Mouse (Mus musculus) intestine, embryonic 15.5 days (tissue): ENCODE measurements around the gene Fam24b. TPM values are rescaled to one million over a fixed set of nuclear protein-coding genes. Genes with fewer than 3 reads are reported as not detected.
A peak's percentile ranks its signal among the peaks of the same experiment; 100 is the strongest.

Experiments used
- ATAC-seq: fragments of 200-750 bp; cut with Nextera tagmentation; 2 replicates; pipeline ENCODE4 v1.8.0; 2017; ENCODE audit warnings: moderate TSS enrichment, moderate library complexity
- H3K27ac ChIP-seq: fragments of 300-500 bp; sonication (generic); 2 replicates; pipeline ENCODE4 v1.5.1; 2015; ENCODE audit warnings: mild to moderate bottlenecking, inconsistent platforms
- H3K27me3 ChIP-seq: fragments of 300-500 bp; sonication (generic); replicated peaks from 2 replicates; pipeline ENCODE4 v1.6.1; 2015; ENCODE audit warnings: inconsistent platforms
- H3K36me3 ChIP-seq: fragments of 300-500 bp; sonication (generic); 2 replicates; pipeline ENCODE4 v1.6.1; 2015; ENCODE audit warnings: inconsistent platforms
- H3K4me1 ChIP-seq: fragments of 300-500 bp; sonication (generic); replicated peaks from 2 replicates; pipeline ENCODE4 v1.6.1; 2015; ENCODE audit warnings: inconsistent platforms
- H3K4me2 ChIP-seq: fragments of 300-500 bp; sonication (generic); replicated peaks from 2 replicates; pipeline ENCODE4 v1.6.1; 2015; ENCODE audit warnings: mild to moderate bottlenecking, inconsistent platforms
- H3K4me3 ChIP-seq: fragments of 300-500 bp; sonication (generic); replicated peaks from 2 replicates; pipeline ENCODE4 v1.5.1; 2015; ENCODE audit warnings: inconsistent platforms
- H3K9ac ChIP-seq: fragments of 300-500 bp; sonication (generic); 2 replicates; pipeline ENCODE4 v1.6.1; 2015; ENCODE audit warnings: inconsistent platforms
- H3K9me3 ChIP-seq: fragments of 300-500 bp; sonication (generic); 2 replicates; pipeline ENCODE4 v1.6.1; 2016; ENCODE audit warnings: inconsistent platforms
- WGBS: fragments of 180-500 bp; shearing (Covaris S2); methylation state at CpG from one replicate; pipeline ENCODE4 v1.1.7; 2015; 5-methylcytosine and 5-hydroxymethylcytosine counted together
- polyA plus RNA-seq: library from polyadenylated mRNA; unstranded; fragments of >200 nt; fragmentation: Nextera tagmentation; extraction: Ambion mirVana; gene quantifications from 2 replicates; pipeline ENCODE4 v1.2.1, GENCODE M21; 2015

The Fam24b gene
- not detected in 2 replicates for polyA plus RNA-seq

DNA sequence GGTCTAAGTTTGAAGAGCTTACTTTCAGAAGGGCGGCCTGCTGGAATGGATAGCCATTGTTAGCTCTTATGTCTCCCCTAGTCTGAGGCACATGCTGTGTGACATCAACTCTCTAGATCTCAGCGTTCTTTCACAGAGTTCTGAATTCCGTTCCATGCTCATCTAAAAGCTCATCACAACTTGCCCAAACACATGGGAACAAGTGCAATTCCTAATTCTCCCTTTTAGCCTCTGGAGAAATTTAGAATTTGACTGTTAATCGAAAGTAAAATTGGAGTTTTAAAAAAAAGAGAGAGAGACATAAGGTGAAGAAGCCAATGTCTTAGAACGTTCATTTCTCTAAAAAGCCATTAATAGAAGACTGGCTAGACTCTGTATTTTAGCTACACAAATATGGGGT lies at the start of gene Fam24b:
Fam24b (minus strand) TSS at position 101 of the 400 bp plus-strand sequence.
- Histone ChIP-seq H3K4me2 (no peak within 1 kb of the TSS), H3K4me3 (no peak within 1 kb of the TSS), H3K9me3 (no peaks in the 10 kb centered on the region), H3K4me1 (no peaks in the 10 kb centered on the region), H3K9ac (no peak within 1 kb of the TSS), H3K27me3 (no peaks in the 10 kb centered on the region), H3K36me3 (no peaks in the 10 kb centered on the region), H3K27ac (no peak within 1 kb of the TSS)
- ATAC-seq: no peak
- whole genome bisulfite sequencing: 93% methylated on average over 5 of the region's 5 CpGs

- WGBS: 65% methylated on average over 9 of the region's 9 CpGs
- ATAC-seq: no peak
- Histone ChIP-seq H3K4me2 (peak overlapping the region; percentile 75), H3K27me3 (no peaks in the 10 kb centered on the region), H3K36me3 (no peaks in the 10 kb centered on the region), H3K9me3 (no peaks in the 10 kb centered on the region), H3K4me3 (peak overlapping the region; percentile 81), H3K27ac (no peak overlapping the region), H3K4me1 (no peaks in the 10 kb centered on the region; the same call in 1 of the 2 replicates), H3K9ac (peak overlapping the region; percentile 95)
Observed at GRCm38 (mm10) chr7:131371880-131372651, 42.8 kb upstream of the Fam24b start.

DNA sequence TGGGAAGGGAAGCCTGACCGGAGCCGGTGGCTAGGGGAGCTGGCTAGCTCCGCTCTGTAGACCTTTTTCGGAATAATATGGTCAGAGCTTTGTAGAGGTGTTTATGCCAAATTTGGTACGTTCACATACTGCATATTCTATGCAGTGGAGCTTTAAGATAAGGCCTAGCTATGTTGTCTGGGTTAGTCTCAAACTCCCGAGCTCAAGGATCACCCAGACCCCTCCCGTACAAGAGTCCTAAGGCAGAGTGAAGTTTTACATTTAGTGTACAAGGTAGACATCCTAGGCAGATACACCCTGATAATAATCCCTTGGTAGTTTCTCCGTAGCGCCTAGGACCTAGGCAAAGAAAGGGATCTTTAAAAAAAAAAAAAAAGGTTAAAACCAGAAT lies 42.1 kb upstream of the Fam24b start:
- Histone ChIP-seq H3K4me3 (peak overlapping the region; percentile 81), H3K4me1 (no peaks in the 10 kb centered on the region; the same call in 1 of the 2 replicates), H3K9me3 (no peaks in the 10 kb centered on the region), H3K27ac (peak overlapping the region; percentile 99), H3K9ac (peak overlapping the region; percentile 95), H3K4me2 (peak overlapping the region; percentile 75), H3K27me3 (no peaks in the 10 kb centered on the region), H3K36me3 (no peaks in the 10 kb centered on the region)
- 2% methylated on average over 9 of the region's 9 CpGs for WGBS
- ATAC-seq: no peak

DNA sequence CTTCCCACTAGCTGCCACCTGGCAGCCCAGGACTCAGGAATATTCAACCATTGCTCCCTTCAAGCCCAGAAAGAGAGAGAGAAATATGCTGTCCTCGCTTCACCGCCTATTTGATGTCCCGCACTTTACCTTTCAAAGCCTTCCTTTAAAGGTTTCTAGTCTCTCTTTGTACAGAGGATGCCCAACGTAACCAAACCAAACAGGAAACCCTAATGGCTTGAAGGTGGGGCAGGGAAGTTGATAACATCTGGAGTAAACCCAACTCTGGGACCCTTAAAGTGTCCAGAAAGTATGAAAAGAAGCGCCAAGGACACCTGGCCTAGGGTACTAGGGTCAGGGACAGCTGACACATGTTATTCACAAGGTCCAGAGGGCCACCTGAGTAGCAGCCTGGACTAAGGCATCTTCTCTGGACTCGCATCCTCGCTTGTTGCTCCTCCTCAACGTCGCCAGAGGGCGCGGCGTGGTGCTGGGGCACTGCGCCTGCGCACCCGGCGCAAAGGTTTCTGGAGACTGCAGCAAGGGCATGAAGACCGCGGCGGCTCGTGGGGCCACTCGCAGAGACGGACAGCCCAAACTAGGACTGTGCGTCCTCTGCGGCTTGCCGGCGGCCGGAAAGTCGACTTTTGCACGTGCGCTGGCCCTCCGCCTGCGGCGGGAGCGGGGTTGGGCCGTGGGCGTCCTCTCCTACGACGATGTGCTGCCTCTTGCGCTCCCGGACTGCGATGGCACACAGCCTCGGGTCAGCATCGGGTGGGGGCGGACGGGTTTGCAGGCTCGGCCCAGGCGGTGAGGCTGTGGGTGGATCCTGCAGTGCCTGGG lies 41.5 kb upstream of the Fam24b start, which contains the start of gene Pstk:
Pstk (plus strand) TSS at position 494 of the 822 bp plus-strand sequence.
- peak within 1 kb of the TSS; percentile 75 for H3K4me2 ChIP-seq
- 4% methylated on average over 47 of the region's 47 CpGs for WGBS

GRCm38 (mm10) chr7:131364131-131364530 lies 34.8 kb upstream of the Fam24b start:
- Histone ChIP-seq H3K27me3 (no peaks in the 10 kb centered on the region), H3K4me3 (no peak overlapping the region), H3K27ac (peak overlapping the region; percentile 28; the same call in 1 of the 2 replicates), H3K9ac (no peak overlapping the region), H3K36me3 (no peaks in the 10 kb centered on the region), H3K4me1 (peaks cover 6% of the 10 kb centered on the region; the same call in 1 of the 2 replicates), H3K4me2 (no peak overlapping the region), H3K9me3 (no peaks in the 10 kb centered on the region)
- ATAC-seq: no peak
- WGBS: 65% methylated on average over 8 of the region's 8 CpGs

More for the DNA sequence above, 41.5 kb upstream of the Fam24b start, which contains the start of gene Pstk:
- Histone ChIP-seq H3K4me1 (no peaks in the 10 kb centered on the region; the same call in 1 of the 2 replicates), H3K36me3 (no peaks in the 10 kb centered on the region), H3K9me3 (no peaks in the 10 kb centered on the region), H3K9ac (peak within 1 kb of the TSS; percentile 95), H3K27ac (peak within 1 kb of the TSS; percentile 99), H3K27me3 (no peaks in the 10 kb centered on the region), H3K4me3 (peak within 1 kb of the TSS; percentile 81)
- ATAC-seq: peak; percentile 98

DNA sequence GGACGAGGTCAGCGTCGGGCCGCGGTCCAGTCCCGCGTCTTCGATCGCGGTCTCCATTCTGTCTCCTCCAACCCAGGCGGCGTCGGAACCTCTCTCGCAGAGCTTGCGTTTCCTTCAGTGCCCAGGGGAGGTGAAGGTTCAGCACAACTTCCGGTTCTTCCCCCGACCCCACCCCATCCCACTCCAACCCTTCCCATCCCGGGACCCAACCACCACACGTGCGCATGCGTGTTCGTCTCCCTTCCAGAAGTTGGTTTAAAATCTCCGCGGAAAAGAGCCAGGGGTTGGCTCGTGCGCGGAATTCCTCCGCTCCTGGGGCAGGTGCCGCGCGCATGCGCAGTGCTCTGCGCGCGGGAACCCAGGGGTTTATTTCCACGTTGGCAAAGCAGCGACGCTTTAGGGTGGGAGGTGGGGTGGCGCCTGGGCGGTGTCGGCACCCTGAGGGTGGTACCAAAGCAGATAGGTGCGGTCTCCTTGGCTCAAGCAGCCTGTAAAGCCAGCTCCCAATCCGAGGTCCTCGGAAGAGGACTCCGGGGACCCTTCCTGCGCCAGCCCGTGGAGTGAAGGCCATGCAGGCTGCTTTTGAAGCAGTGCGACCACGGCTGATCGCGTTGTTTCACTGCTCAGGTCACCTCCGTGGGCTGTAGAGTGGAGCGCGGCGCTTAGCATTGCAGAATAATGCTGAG lies 33.4 kb upstream of the Fam24b start, which contains the start of gene 2310057M21Rik:
2310057M21Rik (minus strand) TSS at position 145 of the 686 bp plus-strand sequence.
- peak within 1 kb of the TSS; percentile 96 for H3K9ac ChIP-seq
- ATAC-seq: peak; percentile 98
- peaks cover 6% of the 10 kb centered on the region; the same call in 1 of the 2 replicates for H3K4me1 ChIP-seq
- peaks cover 2% of the 10 kb centered on the region; the same call in 1 of the 2 replicates for H3K36me3 ChIP-seq
- no peaks in the 10 kb centered on the region for H3K27me3 ChIP-seq
- H3K9me3 ChIP-seq: no peaks in the 10 kb centered on the region
- peak within 1 kb of the TSS; percentile 94 for H3K4me2 ChIP-seq
- peak within 1 kb of the TSS; percentile 95 for H3K4me3 ChIP-seq
- under 1% methylated on average over 55 of the region's 55 CpGs for WGBS
- H3K27ac ChIP-seq: peak within 1 kb of the TSS; percentile 96

DNA sequence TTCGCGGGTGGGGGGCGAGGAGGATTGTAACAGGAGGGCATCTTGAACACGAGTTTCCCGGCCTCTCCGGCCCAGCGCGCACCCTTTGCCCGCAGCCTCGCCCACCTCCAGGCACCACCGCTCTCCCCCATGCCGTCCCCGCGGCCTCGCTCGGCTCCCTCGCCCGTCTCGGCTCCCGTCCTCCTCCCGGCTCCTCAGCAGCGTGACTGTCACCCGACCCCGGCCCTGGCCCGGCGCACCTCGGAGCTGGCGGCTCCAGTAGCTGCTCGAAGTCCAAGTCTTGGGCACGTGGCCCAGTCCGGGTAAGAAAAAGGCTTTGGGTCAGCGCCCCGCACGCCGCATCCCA lies 32.9 kb upstream of the Fam24b start:
- H3K36me3 ChIP-seq: peaks cover 6% of the 10 kb centered on the region; the same call in 1 of the 2 replicates
- WGBS: under 1% methylated on average over 35 of the region's 35 CpGs
- peak overlapping the region; percentile 96 for H3K9ac ChIP-seq
- ATAC-seq: peak; percentile 76
- H3K4me1 ChIP-seq: peaks cover 6% of the 10 kb centered on the region; the same call in 1 of the 2 replicates
- H3K27me3 ChIP-seq: no peaks in the 10 kb centered on the region
- H3K4me2 ChIP-seq: peak overlapping the region; percentile 94
- no peaks in the 10 kb centered on the region for H3K9me3 ChIP-seq
- H3K4me3 ChIP-seq: peak overlapping the region; percentile 95
- H3K27ac ChIP-seq: peak overlapping the region; percentile 96

DNA sequence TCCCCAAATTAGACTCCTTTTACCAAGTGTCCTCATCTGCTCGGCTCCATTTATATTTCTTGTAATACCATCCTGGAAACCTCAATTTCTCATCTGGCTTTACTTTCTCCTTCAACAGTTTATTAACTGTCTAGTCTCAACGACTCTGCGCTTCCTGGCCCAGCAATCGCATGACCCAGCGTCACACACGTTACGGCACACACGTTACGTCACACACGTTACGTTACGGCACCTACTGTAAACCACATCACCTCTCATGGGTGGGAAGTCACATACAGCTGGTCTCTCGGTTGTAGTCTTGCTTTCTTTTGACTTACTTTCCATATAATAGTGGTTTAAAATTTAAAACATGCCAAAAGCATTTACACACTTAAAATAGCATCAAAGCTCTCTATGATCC lies 26.8 kb upstream of the Fam24b start:
- 95% methylated on average over 13 of the region's 13 CpGs for WGBS
- H3K36me3 ChIP-seq: peaks cover 16% of the 10 kb centered on the region

GRCm38 (mm10) chr7:131345856-131346541 lies 16.7 kb upstream of the Fam24b start:
- WGBS: 80% methylated on average over 7 of the region's 7 CpGs
- no peak for ATAC-seq
- H3K4me1 ChIP-seq: no peaks in the 10 kb centered on the region
- peaks cover 22% of the 10 kb centered on the region; the same call in 1 of the 2 replicates for H3K36me3 ChIP-seq
- H3K4me2 ChIP-seq: no peak overlapping the region
- H3K27ac ChIP-seq: no peak overlapping the region
- H3K4me3 ChIP-seq: no peak overlapping the region
- H3K9me3 ChIP-seq: no peaks in the 10 kb centered on the region
- H3K9ac ChIP-seq: no peak overlapping the region
- no peaks in the 10 kb centered on the region for H3K27me3 ChIP-seq

More for the DNA sequence above, 26.8 kb upstream of the Fam24b start:
- Histone ChIP-seq H3K4me2 (no peak overlapping the region), H3K27me3 (no peaks in the 10 kb centered on the region), H3K9ac (no peak overlapping the region), H3K9me3 (no peaks in the 10 kb centered on the region), H3K27ac (no peak overlapping the region), H3K4me3 (no peak overlapping the region), H3K4me1 (no peaks in the 10 kb centered on the region)
- ATAC-seq: no peak

- ATAC-seq: no peak
Observed at GRCm38 (mm10) chr7:131337502-131338068, 8.3 kb upstream of the Fam24b start.

DNA sequence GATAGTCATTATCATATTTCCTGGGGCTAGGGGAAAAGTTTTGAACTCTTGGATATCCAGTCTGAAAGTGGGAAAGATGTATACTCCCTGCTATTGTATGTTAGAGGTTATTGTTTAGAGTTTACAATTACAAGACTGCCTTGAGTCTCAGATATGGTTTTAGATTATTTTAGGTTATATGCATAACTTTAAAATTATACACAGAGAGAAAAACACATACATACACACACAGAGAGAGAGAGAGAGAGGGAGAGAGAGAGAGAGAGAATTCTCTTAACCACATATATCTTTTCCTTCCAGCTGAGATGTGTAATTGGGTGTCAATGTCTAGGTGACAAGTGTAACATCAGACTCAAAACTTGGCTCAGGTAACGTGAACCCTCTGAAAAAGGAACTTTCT lies 4.2 kb upstream of the Fam24b start, which contains the start of gene Fam24a:
Fam24a (plus strand) TSS at position 301 of the 400 bp plus-strand sequence.
- no peaks in the 10 kb centered on the region for H3K9me3 ChIP-seq
- ATAC-seq: no peak
- H3K36me3 ChIP-seq: no peaks in the 10 kb centered on the region
- H3K4me1 ChIP-seq: no peaks in the 10 kb centered on the region
- 56% methylated on average over 1 of the region's 1 CpGs for WGBS
- no peak within 1 kb of the TSS for H3K4me2 ChIP-seq
- no peak within 1 kb of the TSS for H3K4me3 ChIP-seq
- no peak within 1 kb of the TSS for H3K9ac ChIP-seq
- no peak within 1 kb of the TSS for H3K27ac ChIP-seq
- no peaks in the 10 kb centered on the region for H3K27me3 ChIP-seq

More at GRCm38 (mm10) chr7:131337502-131338068, 8.3 kb upstream of the Fam24b start:
- Histone ChIP-seq H3K4me3 (no peak overlapping the region), H3K27me3 (no peaks in the 10 kb centered on the region), H3K4me2 (no peak overlapping the region), H3K27ac (no peak overlapping the region), H3K9ac (no peak overlapping the region), H3K4me1 (no peaks in the 10 kb centered on the region), H3K36me3 (0 out of 2 replicates have a peak, but pooled peaks cover 10% of the 10 kb centered on the region), H3K9me3 (no peaks in the 10 kb centered on the region)
- 46% methylated on average over 8 of the region's 8 CpGs for WGBS
